Mouse (Mus musculus): ENCODE results near the gene Arhgef15.

DNA sequence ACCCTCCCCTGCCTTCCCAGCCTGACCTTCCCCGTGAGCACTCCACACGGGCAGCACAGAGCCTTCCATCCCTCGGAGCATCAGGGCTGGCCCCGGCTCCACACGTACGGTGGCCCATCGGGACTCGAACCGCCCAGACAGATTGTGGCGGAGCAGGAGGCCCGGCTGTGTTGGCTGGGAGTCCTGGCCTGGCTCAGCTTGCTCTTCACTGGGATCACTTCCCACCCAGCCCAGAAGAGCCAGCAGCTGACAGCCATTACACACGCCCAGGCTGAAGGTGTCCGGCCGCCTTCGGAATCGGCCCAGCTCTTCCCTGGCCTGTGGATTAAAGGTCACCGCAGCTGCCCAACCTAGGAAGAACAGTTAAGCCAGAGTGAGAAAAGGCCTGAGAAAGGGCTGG, 31.1 kb upstream of the Arhgef15 start:
- TF ChIP-seq CTCF (IDR thresholded peaks at IDR 0.05; ENCODE audit: control insufficient read depth, insufficient read depth, low read length) (no peak), POLR2A (IDR thresholded peaks at IDR 0.05; ENCODE audit: borderline replicate concordance, control insufficient read depth, low read depth, low read length) (no peak)

Measured in bone marrow, adult 2 months (tissue).